Mouse (Mus musculus) spleen, embryonic (tissue): ENCODE measurements at regions not wholly inside any gene's neighbourhood (a gene's known extent, or its start where the extent isn't known, plus 50 kb on each side); places are given as distances from the start of the nearest gene placed in this dataset.

ENCODE experiments used
- CTCF ChIA-PET: fragments of 350-600 bp; sonication (Branson Sonifier 250); formaldehyde crosslinking; loops from one replicate; lab custom pipeline; 2022; lab: Charles Lee

DNA sequence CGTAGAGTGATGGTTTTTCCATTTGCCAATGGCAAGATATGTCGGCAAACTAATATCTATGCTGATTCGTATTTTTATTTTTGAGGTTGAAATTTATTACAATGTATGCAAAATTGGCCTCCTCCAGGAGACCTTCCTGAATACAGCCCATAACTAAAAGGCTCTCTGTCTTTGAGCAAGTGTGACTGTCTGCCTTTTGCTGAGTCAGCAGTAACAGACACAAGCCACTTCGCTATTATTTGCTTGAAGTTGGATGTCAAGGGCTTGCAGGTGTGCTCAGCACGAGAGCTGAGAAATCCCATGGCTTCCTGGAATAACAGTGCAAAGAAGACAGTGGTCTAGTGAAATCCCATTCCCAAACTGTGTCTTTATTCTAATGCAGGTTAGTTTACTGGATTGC lies 56.9 kb downstream of the Dmrt2 start:
- CTCF ChIA-PET, result no interaction called here

DNA sequence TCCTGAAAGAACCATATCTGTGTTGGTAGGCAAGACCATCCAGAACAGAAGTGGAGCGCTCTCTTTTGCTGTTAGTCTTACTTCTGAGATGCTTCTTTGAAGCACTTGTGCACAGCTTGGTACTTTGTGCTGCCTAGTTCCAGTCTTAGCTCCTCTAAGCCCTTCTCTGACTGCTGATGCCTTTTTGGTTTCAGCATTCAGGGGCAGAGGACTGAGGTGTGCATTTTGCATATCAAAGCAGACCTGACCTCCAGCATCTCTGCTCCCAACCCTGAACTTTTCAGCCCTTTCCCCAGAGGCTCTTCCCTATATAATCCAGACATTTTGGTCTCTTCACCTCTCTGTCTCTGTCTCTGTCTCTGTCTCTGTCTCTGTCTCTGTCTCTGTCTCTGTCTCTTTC lies 57.4 kb downstream of the Dmrt2 start:
- CTCF ChIA-PET, result no interaction called here

DNA sequence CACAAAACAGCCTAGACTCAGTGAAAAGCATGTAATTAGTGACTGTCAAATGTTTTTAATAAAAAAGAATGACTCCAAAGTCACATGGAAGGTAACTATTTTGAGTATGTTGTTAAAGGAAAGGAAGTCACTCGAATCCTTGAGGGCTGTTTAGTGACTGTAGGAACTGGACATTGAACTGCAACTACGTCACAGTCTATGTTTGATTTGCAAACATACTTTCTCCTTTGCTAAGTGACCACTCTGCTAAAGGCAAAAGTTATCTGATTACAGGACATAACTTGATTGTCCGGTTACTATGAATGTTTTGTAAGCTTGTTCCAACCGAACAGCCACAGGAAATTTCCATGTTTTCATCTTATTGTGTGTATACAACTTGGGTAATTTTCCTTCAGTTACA lies 106.2 kb downstream of the Dmrt2 start:
- CTCF ChIA-PET, result no interaction called here

DNA sequence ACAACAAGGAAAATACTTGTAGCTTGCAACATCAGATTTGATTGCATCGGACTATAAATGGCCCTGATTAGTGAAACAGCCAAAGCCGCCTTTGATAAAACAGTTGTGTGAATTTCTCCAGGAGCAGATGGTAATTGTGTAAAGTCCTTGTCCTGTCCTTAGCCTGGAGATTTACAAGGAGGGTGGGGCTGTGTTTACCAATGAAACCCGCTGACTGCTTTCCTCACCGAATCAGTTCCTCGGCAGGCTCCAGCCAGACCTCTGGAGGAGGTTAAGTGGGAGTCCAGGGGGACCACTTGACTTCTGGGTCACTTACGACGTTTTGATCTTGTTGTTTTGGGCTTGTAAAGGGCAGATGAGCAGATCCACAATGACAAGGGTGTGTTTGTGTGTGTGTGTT lies 107.1 kb downstream of the Dmrt2 start:
- CTCF ChIA-PET, result no interaction called here

DNA sequence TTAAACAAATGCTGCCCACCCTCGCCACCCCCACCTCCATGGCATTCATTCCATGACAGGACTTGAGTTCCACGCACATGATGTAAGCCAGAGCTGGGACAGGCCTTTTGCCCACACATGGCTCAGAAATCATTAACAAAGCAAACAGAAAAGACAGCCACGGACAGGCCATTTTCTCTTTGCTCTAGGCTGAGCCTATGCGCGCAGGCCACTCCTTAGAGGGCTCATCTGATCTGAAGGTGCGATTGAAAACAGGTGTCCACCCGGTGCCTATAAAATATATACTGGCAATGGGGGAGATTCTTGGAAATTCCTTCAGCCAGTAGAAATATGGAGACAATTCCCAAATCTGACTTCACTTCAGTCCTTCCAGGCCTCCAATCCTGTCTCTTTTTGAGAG lies 109.1 kb downstream of the Dmrt2 start:
- CTCF ChIA-PET, result no interaction called here

DNA sequence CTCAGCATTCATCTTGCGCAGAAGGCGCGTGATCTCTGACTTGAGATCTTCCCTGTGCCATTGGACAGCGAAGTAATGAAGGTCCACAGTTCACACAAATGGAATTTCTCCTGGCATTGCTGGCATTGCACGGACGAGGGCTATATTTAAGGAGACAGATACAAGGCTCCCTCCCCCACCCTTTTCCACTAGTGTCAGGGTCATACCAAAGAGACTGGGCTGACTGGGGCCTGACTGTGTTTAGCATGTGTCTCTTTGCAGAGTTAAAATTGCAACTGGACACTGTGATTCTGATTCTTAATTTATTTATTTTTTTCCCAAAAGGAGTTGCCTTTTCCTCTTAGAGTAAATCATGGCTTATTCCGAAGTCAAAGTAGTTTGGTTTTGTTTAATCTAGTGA lies 130.5 kb downstream of the Dmrt2 start:
- CTCF ChIA-PET, result no interaction called here

DNA sequence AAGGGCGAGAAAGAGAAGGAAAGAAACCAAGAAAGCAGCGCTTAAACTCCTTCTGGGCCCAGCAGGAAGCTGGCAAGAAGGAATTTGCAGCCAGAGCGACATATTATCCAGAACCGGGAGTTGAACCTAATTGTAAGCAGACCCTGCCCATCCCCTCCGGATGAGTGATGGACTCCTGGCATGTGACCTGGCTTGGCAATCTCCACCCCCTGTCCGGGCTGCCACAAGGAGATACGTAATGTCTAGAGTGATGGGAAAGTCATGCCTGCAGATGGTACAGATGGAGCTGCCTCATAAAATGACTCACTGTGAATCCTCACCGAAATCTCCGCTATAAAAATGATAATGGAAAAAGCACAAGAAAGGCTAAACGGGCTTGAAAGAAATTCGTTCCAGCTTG lies 133.1 kb downstream of the Dmrt2 start:
- CTCF ChIA-PET, result interaction anchor here (0.7 kb wide), 1 partner anchor 915 kb away, joined by 3 read pairs; no protein-coding TSS in a partner anchor

DNA sequence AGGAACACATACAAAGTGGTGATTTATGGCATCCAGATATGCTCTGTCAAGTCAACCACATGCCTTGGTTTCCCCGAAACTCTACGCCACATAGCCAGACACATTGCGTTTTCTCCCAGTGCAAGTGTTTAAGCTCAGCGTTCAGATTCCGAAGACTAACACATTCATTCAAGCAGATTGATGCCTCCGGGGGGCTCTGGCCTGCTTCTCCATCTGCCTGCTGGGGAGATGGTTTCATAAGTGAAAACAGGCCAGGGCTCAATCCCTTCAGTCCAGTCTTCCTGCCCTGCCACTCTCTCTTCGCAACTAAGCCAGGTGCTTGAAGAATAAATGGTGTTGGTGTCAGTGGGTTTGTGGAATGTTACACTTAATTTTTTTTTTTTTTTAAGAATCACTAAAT lies 141.4 kb downstream of the Dmrt2 start:
- CTCF ChIA-PET, result no interaction called here

DNA sequence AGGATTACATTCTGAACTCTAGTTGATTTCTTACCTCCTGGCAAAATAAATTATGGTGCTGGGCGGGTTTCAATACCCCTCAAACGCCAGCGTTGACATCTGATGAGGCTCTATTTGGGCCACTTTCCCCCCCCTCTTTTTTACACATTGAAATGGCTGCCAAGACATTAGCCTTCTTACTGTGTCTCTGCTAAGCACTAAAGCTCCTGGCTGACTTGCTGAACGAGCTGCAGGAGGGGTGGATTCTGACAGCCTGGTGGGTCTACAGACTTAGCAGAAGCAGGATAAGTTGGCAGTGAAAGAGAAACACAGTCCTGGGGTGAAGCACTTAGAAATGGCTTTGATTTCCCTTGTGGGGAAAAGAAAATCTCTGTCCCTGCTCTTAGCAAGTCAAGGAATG lies 172.9 kb downstream of the Dmrt2 start:
- CTCF ChIA-PET, result no interaction called here

DNA sequence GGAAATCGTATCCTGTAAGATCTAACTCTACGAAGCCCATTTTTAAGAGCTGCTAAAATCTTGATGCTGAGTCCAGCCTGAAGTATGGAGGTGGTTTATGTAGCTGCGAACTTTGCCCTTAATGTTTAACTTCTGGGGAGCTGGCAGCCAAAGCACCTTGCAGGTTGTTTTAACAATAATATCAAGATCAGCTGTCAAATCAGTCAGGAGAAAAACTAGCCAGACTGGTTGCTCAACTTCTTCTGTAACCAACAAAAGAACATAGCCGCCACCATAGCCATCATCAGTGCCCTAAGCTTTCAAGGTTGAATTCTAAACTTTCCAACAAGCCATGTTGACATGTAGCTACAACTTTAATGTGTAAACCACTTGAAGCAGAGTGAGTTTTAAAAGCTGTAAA lies 184.1 kb downstream of the Dmrt2 start:
- CTCF ChIA-PET, result no interaction called here

DNA sequence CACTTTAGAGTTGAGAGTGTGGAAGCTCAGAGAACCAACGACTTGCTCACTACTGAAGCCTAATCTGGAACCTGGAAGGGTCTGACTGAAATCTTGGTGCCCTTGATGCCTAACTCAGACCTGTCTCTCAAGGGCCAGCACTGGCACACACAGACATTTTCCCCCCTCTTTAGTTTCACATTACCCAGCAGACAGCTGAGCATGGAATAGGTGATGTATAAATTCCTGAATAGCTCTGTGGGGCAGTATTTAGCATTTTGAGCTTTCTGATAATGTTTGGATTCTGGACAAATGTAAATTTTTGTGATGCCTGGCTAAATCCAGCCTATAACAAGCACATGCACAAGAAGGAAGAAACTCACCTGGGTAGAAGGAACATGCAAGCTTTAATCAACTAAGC lies 191.1 kb downstream of the Dmrt2 start:
- CTCF ChIA-PET, result no interaction called here

DNA sequence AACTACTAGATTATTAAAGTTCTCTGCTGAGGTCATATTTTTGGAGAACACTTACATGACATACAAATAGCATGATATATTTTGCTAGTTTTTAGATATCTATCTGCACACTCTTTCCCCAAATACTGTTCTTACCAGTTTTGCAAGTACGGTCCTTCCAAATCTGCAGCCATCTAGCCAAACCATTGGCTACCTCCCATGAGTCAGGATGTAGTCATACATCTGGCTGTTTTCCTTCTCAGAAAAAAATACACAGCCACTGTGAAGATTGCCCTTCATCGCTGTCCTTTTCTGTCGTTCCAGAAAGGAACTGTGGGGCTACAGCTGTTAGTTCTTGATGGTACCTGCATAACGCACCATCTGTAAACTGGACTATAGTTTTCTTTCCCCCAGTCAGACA lies 234.5 kb downstream of the Dmrt2 start:
- CTCF ChIA-PET, result no interaction called here

DNA sequence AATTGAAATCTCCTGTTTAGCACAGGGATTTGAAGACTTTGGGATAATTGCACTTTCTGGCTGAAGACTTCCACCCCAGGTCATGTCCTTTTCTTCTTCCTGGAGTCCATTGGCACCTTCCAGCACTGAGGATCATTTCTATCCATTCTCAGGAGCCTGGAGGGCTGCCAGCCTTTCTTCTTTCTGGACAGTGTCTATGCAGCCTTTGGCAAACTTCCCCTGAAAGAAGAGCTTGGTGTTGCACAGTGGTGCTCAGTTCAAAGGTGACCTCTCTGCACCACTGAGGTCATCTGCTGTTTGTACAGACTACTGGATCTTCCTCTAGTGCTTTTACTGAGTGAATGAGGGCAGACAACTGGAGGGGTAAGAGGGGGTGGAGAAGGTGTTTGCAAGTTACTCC lies 249.8 kb downstream of the Dmrt2 start:
- CTCF ChIA-PET, result no interaction called here

DNA sequence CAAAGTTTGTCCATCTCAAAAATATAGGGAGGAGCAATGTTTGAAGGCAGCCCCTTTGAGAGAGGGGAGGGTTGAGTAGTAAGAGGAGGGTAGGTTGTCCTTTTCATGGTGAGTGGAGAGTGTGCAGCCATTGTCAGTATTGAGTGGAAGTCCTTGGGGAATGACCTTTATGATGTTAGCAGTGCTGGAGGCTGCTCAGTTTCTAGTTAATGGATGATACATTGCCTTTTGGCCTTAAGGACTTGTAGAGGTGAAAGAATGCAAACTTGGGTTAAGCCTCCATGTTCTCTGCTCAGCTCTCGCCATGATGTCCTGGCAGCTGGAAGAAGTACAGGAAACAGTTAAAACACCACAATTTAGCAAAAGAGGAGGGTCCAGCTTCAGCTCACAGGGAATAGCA lies 250.6 kb downstream of the Dmrt2 start:
- CTCF ChIA-PET, result no interaction called here

DNA sequence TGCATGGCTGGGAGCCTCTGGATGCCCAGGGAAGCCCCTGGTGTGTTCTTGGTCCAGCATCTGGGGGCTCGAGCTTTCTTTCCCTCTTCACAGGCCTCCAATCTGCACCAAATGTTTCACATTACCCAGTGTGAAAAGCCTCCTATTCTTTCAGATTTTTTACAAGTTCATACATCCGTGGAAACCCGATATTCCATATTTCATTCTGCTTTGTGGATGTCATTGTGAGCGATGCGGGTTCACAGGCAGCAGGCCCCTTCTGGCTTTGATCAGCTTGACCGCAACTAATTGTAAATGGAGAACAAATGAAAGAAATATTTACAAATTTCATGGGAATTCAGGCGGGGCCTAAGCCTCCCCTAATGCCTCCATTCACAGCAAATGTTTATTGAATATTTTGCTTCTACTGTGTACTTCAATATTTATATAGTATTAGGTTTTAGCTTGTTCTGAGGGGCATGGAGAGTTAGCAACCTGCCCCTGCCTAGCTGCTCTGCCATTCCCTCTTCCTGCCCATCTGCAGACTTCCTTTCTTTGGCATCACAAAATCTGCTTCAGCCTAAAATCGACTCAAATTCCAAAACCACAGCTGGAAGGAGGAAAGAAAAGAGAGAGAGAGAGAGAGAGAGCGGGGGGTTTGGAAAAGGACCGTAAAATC lies 251.6 kb downstream of the Dmrt2 start:
- CTCF ChIA-PET, result interaction anchor here (0.6 kb wide), 1 partner anchor 286 kb away, joined by 4 read pairs; no protein-coding TSS in a partner anchor

DNA sequence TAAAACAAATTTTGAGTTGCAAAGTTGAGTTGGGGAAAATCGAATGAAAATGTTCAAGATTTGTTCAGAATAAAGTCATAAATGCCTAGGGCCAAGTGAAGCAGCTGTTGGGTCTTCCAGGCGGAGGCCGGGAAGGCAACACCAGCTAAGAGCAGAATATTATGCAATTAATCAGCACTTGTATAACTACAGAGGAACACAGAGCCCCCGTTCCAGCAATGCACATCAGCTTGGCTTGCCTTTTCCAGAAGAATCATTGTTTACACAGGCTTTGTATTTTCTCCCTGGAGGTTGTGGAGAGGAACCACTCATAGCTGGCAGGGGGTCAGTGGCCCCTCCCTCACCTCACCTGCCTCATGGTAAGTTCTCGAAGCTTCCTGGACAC lies 252.2 kb downstream of the Dmrt2 start:
- CTCF ChIA-PET, result interaction anchor here (0.6 kb wide), 1 partner anchor 286 kb away, joined by 4 read pairs; no protein-coding TSS in a partner anchor

DNA sequence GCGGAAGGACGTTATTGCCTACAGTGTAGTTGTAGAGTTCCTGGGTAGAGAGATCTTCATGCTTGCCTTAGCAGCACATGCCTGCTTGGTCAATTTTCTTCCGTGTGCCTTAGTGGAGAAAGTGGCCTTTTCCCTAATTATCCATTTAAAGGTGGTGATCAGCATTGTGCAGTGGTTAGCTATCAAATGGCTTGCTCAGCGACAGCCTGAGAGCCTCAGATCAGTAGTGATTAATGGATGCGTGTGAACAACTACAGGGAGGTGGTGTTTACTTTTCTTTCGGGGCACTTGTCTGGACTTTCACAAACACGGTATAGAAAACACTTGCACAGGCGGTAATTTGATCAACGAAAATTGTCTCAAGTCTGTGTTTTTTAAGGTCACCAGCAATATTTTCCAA lies 255.0 kb downstream of the Dmrt2 start:
- CTCF ChIA-PET, result no interaction called here

DNA sequence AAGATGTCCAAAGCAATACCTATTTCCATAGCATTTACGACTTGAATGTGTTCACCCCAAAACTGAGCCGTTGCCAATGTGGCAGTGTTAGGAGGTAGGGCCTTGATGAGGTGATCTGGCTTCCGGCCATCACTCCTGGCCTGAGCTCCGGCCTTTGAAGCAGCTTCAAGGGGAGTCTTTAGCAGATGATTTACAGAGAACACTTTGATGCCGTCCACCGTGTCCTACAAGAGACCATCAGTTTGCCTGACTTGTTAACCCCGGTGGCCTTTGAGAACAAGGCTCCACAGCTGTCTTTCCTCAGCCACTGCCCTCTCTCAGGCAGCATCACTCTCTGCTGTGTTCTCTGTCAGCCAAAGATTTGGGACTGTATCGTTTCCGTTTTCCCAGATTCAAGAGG lies 265.1 kb downstream of the Dmrt2 start:
- CTCF ChIA-PET, result no interaction called here

DNA sequence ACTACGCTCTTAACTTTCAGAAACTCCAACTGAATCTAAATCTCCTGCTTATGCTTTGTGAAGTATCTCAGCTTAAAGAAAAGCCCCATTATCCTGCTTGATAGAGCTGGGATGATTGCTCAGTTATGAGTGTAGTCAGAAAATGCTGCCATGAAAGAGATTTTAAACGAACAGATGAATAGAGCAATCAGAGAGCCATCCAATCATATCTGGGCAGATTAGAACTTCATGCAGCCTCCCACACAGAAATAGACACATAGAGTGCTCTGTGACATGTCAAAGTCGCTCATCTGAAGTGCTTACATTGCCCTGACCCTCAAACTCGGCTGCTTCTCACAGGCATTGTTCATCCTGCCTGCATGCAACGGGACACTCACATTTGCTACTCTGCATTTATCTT lies 299.0 kb downstream of the Dmrt2 start:
- CTCF ChIA-PET, result no interaction called here

DNA sequence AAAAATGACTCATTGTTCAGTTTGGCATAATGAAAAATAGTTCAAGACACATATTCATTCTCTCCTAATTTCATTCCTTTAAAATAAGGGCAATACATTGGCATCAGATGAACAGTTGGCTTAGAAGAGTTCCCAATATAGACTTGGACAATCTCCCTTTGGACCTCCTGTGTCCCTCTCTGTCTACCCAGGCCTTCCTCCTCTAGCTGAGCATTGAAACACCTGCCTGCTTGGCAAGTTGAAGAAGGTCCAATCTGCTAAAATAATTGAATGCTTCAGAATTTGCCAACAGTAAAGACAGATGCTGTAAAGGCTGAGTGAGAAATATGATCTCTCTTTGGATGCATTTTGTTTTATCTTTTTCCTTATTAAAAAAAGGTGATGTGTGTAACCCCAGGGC lies 303.0 kb downstream of the Dmrt2 start:
- CTCF ChIA-PET, result no interaction called here

DNA sequence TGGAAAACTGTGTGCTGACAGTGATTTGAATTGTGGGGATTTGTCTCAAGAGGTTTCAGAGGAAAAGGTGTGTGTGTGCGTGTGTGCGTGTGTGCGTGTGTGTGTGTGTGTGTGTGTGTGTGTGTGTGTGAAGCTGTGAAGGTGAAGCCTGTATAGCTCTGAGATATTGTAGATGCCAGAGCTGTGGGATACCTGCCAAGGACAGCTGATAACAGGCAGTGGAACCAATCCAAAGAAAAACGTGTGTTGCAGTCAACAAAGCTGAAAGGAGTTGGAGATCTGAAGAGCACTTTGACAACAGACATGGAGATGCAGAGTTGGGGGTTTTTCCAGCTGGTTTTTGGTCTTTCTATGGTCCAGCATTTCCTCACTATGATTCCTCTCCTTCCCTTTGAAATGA lies 308.1 kb downstream of the Dmrt2 start:
- CTCF ChIA-PET, result no interaction called here

DNA sequence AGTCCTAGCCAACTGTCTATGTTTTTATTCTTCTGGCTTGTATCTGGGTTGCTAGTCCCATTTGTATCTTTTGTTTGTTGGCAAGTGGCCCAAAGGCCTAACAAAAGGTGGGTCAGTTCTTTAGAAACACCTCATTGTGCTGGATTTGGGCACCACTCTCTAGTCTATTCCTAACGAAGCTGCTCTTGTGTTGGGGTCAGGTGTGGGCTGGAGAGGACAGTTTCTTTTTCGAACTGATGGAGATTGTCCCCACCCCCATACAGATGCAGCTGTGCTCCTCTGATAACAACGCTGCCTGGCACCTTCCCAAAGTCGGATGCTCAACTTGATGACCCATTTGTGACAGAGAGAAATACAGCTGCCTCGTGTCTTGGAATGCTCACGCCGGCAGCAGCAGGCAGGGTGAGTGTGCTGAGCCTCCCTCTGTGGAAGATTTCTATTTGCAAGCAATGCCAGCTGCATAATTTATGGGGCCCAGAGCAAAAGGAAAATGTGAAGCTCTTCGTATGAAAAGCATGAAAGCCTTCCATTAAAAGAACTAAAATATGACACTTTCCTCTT lies 342.5 kb downstream of the Dmrt2 start:
- CTCF ChIA-PET, result no interaction called here

DNA sequence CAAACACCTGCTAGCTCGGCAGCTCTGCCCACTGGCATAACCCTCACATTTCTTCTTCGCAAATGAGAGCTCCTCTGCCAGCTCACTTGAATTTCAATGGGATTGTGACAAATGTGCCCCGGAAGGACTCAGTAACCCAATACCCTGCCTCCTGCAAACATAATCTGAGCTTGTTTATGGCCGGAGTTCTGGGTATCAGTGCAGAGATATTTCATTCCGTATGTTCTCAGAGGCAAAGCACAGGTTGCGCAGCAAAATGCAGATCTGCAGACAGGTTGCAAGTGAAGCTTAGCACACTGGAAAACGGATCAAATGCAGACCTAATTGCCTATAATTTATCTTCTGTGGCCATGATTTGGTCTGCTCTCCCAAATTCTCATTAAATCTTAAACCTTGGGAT lies 348.9 kb downstream of the Dmrt2 start:
- CTCF ChIA-PET, result no interaction called here

DNA sequence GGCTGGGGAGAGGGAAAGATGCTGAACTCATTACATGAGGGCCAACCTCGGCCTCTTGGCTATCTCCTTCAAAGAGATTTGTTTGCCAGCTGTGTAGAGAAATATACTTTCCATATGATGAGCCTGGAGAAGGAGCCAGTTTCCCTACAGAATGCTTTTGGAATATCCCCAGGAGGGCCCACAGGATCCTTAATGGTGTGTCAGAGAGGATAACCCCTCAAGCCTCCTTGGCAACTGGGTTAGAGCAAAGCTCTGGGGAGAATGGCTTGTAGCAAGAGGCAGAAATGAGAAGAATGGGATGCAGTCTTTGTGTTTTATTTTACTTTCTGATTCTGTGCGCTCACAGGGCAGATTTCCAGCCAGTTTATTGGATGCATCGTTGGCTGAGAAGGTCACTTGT lies 353.9 kb downstream of the Dmrt2 start:
- CTCF ChIA-PET, result no interaction called here
